Mouse (Mus musculus) liver, embryonic 14.5 days (tissue): Measurements from ENCODE around the gene Mapk8ip1. TPM values are rescaled to one million over a fixed set of nuclear protein-coding genes. Genes with fewer than 3 reads are reported as not detected.

Experiments
- ATAC-seq: fragments of 200-750 bp; cut with Nextera tagmentation; 2 replicates; pipeline ENCODE4 v1.8.0; 2017; ENCODE audit warnings: moderate number of reproducible peaks, mild to moderate bottlenecking, moderate library complexity; ENCODE audit not compliant: insufficient read depth
- DNase-seq, 3 experiments: peaks; one replicate each; pipeline ENCODE4 v3.0.0-alpha.2; 2012 to 2013; ENCODE audit warnings: low read depth in 3 of 3, low spot score in 3 of 3
- H3K27ac ChIP-seq: fragments of 300-500 bp; sonication (generic); 2 replicates; pipeline ENCODE4 v1.5.1; 2014; ENCODE audit warnings: moderate library complexity, mild to moderate bottlenecking, control low read depth, inconsistent platforms
- H3K27me3 ChIP-seq: fragments of 300-500 bp; sonication (generic); 2 replicates; pipeline ENCODE4 v1.6.1; 2014; ENCODE audit warnings: mild to moderate bottlenecking, low read length, moderate library complexity; ENCODE audit not compliant: control insufficient read depth, insufficient read depth
- H3K36me3 ChIP-seq: fragments of 300-500 bp; sonication (generic); replicated peaks from 2 replicates; pipeline ENCODE4 v1.6.1; 2014; ENCODE audit warnings: low read depth; ENCODE audit not compliant: control insufficient read depth, insufficient read depth
- H3K4me1 ChIP-seq, 2 experiments: fragments of 200-500 bp in 1 of 2; fragments of 300-500 bp in 1 of 2; sonication (generic) in 1 of 2; replicated peaks; 2 replicates each; pipeline ENCODE4 v1.6.1; 2012 to 2014; ENCODE audit warnings: antibody characterized with exemption in 1 of 2, inconsistent platforms in 1 of 2, low read length in 1 of 2; ENCODE audit not compliant: control insufficient read depth in 2 of 2, insufficient read depth in 2 of 2
- H3K4me2 ChIP-seq: fragments of 300-500 bp; sonication (generic); 2 replicates; pipeline ENCODE4 v1.6.1; 2014; ENCODE audit warnings: low read depth, mild to moderate bottlenecking, control low read depth, moderate library complexity
- H3K4me3 ChIP-seq, 2 experiments: fragments of 200-500 bp in 1 of 2; fragments of 300-500 bp in 1 of 2; sonication (generic) in 1 of 2; 2 replicates each; pipeline ENCODE4 v1.5.1; 2012 to 2014; ENCODE audit warnings: low read depth in 2 of 2, low read length in 2 of 2, mild to moderate bottlenecking in 2 of 2, control low read depth in 1 of 2, inconsistent platforms in 1 of 2, moderate library complexity in 1 of 2; ENCODE audit not compliant: insufficient read depth in 1 of 2
- H3K9ac ChIP-seq: fragments of 300-500 bp; sonication (generic); replicated peaks from 2 replicates; pipeline ENCODE4 v1.6.1; 2014; ENCODE audit warnings: mild to moderate bottlenecking, control low read depth, moderate library complexity
- H3K9me3 ChIP-seq: fragments of 300-500 bp; sonication (generic); 2 replicates; pipeline ENCODE4 v1.6.1; 2016; ENCODE audit warnings: low read length, mixed read lengths; ENCODE audit not compliant: control insufficient read depth
- CTCF ChIP-seq: IDR thresholded peaks from 2 replicates; pipeline ENCODE4 v1.5.1; 2016; ENCODE audit warnings: antibody characterized with exemption, low read depth, control low read depth
- EP300 ChIP-seq: IDR thresholded peaks from 2 replicates; pipeline ENCODE4 v1.6.1; 2016; ENCODE audit warnings: antibody characterized with exemption, low read depth
- WGBS: fragments of 180-500 bp; shearing (Covaris S2); extraction: QIAGEN DNeasy Blood & Tissue Kit; methylation state at CpG from one replicate; pipeline ENCODE4 v1.1.7; 2014; ENCODE audit not compliant: insufficient replicate concordance; 5-methylcytosine and 5-hydroxymethylcytosine counted together
- polyA plus RNA-seq, 2 experiments: library from polyadenylated mRNA; depleted of rRNA in 1 of 2; stranded (reverse) in 1 of 2; unstranded in 1 of 2; fragments of >200 nt; fragmentation: Nextera tagmentation in 1 of 2; extraction: Ambion mirVana in 1 of 2; gene quantifications; 2 replicates each; pipeline versions ENCODE4 v1.2.1 to v1.2.3; 2012 to 2014

Mapk8ip1 gene
- polyA plus RNA-seq, 2 experiments, result 0.62 to 1.2 TPM

- H3K4me2 ChIP-seq, result peak overlapping the region; percentile 98
- 69% methylated on average over 6 of the region's 6 CpGs for WGBS
- H3K27me3 ChIP-seq, result peaks cover 13% of the 10 kb centered on the region
- H3K9me3 ChIP-seq, result no peaks in the 10 kb centered on the region
- H3K27ac ChIP-seq, result no peak overlapping the region
- TF ChIP-seq EP300 (no peak), CTCF (no peak)
- H3K9ac ChIP-seq, result peak overlapping the region; percentile 66
- DNase-seq (no peak), ATAC-seq (no peak)
- peaks cover 6% of the 10 kb centered on the region; the same call in 1 of the 2 replicates for H3K36me3 ChIP-seq
- H3K4me1 ChIP-seq, result peaks cover 4 to 13% of the 10 kb centered on the region in 2 experiments; a peak in 3 of 4 replicates
- peak overlapping the region; percentile 66 to 88 for H3K4me3 ChIP-seq
Measured at GRCm38 (mm10) chr2:92376300-92376699, 24.8 kb downstream of the Mapk8ip1 start.

GRCm38 (mm10) chr2:92375788-92376187 is 25.3 kb downstream of the Mapk8ip1 start:
- peaks cover 18% of the 10 kb centered on the region for H3K27me3 ChIP-seq
- ATAC-seq (no peak), DNase-seq (no peak)
- H3K27ac ChIP-seq, result no peak overlapping the region
- peak overlapping the region; percentile 66 to 88 for H3K4me3 ChIP-seq
- peaks cover 6% of the 10 kb centered on the region; the same call in 1 of the 2 replicates for H3K36me3 ChIP-seq
- H3K4me2 ChIP-seq, result peak overlapping the region; percentile 98
- no peak for TF ChIP-seq EP300
- no peak for TF ChIP-seq CTCF
- peaks cover 4 to 13% of the 10 kb centered on the region in 2 experiments; a peak in 3 of 4 replicates for H3K4me1 ChIP-seq
- no peaks in the 10 kb centered on the region for H3K9me3 ChIP-seq
- 7% methylated on average over 10 of the region's 10 CpGs for WGBS
- peak overlapping the region; percentile 66 for H3K9ac ChIP-seq

- H3K27ac ChIP-seq, result peak overlapping the region; percentile 65
- peaks cover 6% of the 10 kb centered on the region; the same call in 1 of the 2 replicates for H3K36me3 ChIP-seq
- TF ChIP-seq EP300 (no peak; the same call in 1 of the 2 replicates), CTCF (no peak)
- H3K27me3 ChIP-seq, result peaks cover 24% of the 10 kb centered on the region
- peak overlapping the region; percentile 98 for H3K4me2 ChIP-seq
- WGBS, result under 1% methylated on average over 29 of the region's 29 CpGs
- peak overlapping the region; percentile 66 for H3K9ac ChIP-seq
- DNase-seq (peak; percentile 91 to 93 (median 92)), ATAC-seq (peak; percentile 95)
- H3K4me1 ChIP-seq, result peaks cover 4 to 13% of the 10 kb centered on the region in 2 experiments; a peak in 3 of 4 replicates
- no peaks in the 10 kb centered on the region for H3K9me3 ChIP-seq
- peak overlapping the region; percentile 66 to 88 for H3K4me3 ChIP-seq
Measured at GRCm38 (mm10) chr2:92375099-92375623, 25.9 kb downstream of the Mapk8ip1 start.

- H3K36me3 ChIP-seq, result peaks cover 6% of the 10 kb centered on the region; the same call in 1 of the 2 replicates
- H3K4me1 ChIP-seq, result peaks cover 4 to 13% of the 10 kb centered on the region in 2 experiments; a peak in 3 of 4 replicates
- H3K4me3 ChIP-seq, result peak within 1 kb of the TSS; percentile 66 to 88
- peak within 1 kb of the TSS; percentile 65 for H3K27ac ChIP-seq
- WGBS, result 3% methylated on average over 16 of the region's 16 CpGs
- DNase-seq (peak; percentile 43 to 55 (median 46)), ATAC-seq (peak; percentile 16; the same call in 1 of the 2 replicates)
- H3K27me3 ChIP-seq, result peaks cover 30% of the 10 kb centered on the region
- H3K4me2 ChIP-seq, result peak within 1 kb of the TSS; percentile 98
- H3K9me3 ChIP-seq, result no peaks in the 10 kb centered on the region
- H3K9ac ChIP-seq, result peak within 1 kb of the TSS; percentile 66
- TF ChIP-seq EP300, result no peak
- TF ChIP-seq CTCF, result no peak
Measured at GRCm38 (mm10) chr2:92374514-92374913, 26.5 kb downstream of the Mapk8ip1 start, which contains the start of the genes Pex16 and Large2. TSS of gene Pex16 (plus strand) at chr2:92374676. TSS of gene Large2 (minus strand) at chr2:92374869.

GRCm38 (mm10) chr2:92373437-92373813 is 27.6 kb downstream of the Mapk8ip1 start:
- DNase-seq (no peak), ATAC-seq (no peak)
- H3K27me3 ChIP-seq, result peaks cover 35% of the 10 kb centered on the region
- H3K36me3 ChIP-seq, result peaks cover 4% of the 10 kb centered on the region; the same call in 1 of the 2 replicates
- H3K4me2 ChIP-seq, result no peak overlapping the region
- TF ChIP-seq CTCF, result no peak
- TF ChIP-seq EP300, result no peak
- H3K9me3 ChIP-seq, result no peaks in the 10 kb centered on the region
- H3K27ac ChIP-seq, result no peak overlapping the region
- peaks cover 4 to 13% of the 10 kb centered on the region in 2 experiments; a peak in 3 of 4 replicates for H3K4me1 ChIP-seq
- H3K9ac ChIP-seq, result no peak overlapping the region
- H3K4me3 ChIP-seq, result no peak overlapping the region
- 58% methylated on average over 11 of the region's 11 CpGs for WGBS
